Mouse (Mus musculus) neural tube, embryonic 11.5 days (tissue): ENCODE data around the gene Arhgef12. TPM values are rescaled to one million over a fixed set of nuclear protein-coding genes. Genes with fewer than 3 reads are reported as not detected.

Experiments
- ATAC-seq: fragments of 200-750 bp; cut with Nextera tagmentation; 2 replicates; pipeline ENCODE4 v1.8.0; 2017; ENCODE audit warnings: moderate number of reproducible peaks, mild to moderate bottlenecking, moderate TSS enrichment, moderate library complexity; ENCODE audit not compliant: insufficient read depth, low FRiP score, low TSS enrichment
- DNase-seq: peaks from one replicate; pipeline ENCODE4 v3.0.0-alpha.2; 2015; ENCODE audit warnings: low spot score
- H3K27ac ChIP-seq: fragments of 300-500 bp; sonication (generic); 2 replicates; pipeline ENCODE4 v1.5.1; 2014; ENCODE audit warnings: low read depth, mild to moderate bottlenecking, low read length
- H3K27me3 ChIP-seq: fragments of 300-500 bp; sonication (generic); 2 replicates; pipeline ENCODE4 v1.6.1; 2014; ENCODE audit warnings: mild to moderate bottlenecking, low read length, mixed read lengths; ENCODE audit not compliant: control insufficient read depth, insufficient read depth
- H3K36me3 ChIP-seq: fragments of 300-500 bp; sonication (generic); 2 replicates; pipeline ENCODE4 v1.6.1; 2014; ENCODE audit warnings: mild to moderate bottlenecking, low read length, moderate library complexity, mixed read lengths; ENCODE audit not compliant: control insufficient read depth, insufficient read depth
- H3K4me1 ChIP-seq: fragments of 300-500 bp; sonication (generic); 2 replicates; pipeline ENCODE4 v1.6.1; 2014; ENCODE audit warnings: low read length, mixed read lengths; ENCODE audit not compliant: control insufficient read depth, insufficient read depth
- H3K4me2 ChIP-seq: fragments of 300-500 bp; sonication (generic); 2 replicates; pipeline ENCODE4 v1.6.1; 2014; ENCODE audit warnings: low read depth, mild to moderate bottlenecking, moderate library complexity
- H3K4me3 ChIP-seq: fragments of 300-500 bp; sonication (generic); 2 replicates; pipeline ENCODE4 v1.5.1; 2014; ENCODE audit warnings: low read depth, low read length
- H3K9ac ChIP-seq: fragments of 300-500 bp; sonication (generic); 2 replicates; pipeline ENCODE4 v1.6.1; 2014; ENCODE audit warnings: mild to moderate bottlenecking, low read length
- H3K9me3 ChIP-seq: fragments of 300-500 bp; sonication (generic); 2 replicates; pipeline ENCODE4 v1.6.1; 2016; ENCODE audit warnings: low read length; ENCODE audit not compliant: control insufficient read depth
- WGBS: fragments of 180-500 bp; shearing (Covaris S2); extraction: QIAGEN DNeasy Blood & Tissue Kit; methylation state at CpG from one replicate; pipeline ENCODE4 v1.1.7; 2014; 5-methylcytosine and 5-hydroxymethylcytosine counted together
- polyA plus RNA-seq: library from polyadenylated mRNA; unstranded; fragments of >200 nt; fragmentation: Nextera tagmentation; extraction: Ambion mirVana; gene quantifications from 2 replicates; pipeline ENCODE4 v1.2.1, GENCODE M21; 2014

Arhgef12 gene
- polyA plus RNA-seq, 1 experiment from 2014 or later = 10.3 TPM

DNA sequence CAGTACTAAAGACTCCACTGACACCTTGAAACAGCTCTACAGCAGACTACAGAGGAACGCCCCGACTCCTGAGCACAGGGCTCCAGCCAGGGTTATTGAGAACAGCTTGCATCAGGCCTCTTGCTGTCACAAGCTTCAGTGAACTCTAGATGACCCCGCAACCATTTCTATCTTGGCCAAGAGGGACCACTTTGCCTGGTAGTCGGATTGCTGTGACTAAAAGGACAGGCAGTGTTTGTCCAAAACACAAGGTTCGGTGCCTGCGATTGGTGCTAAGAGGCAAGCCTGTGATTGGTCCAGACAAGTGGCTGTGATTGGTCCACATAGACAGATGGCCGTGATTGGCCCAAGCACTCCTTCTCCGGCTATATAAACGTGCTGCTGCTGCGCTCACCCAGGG is 179.5 kb downstream of the Arhgef12 start:
- no peaks in the 10 kb centered on the region for H3K9me3 ChIP-seq
- no peaks in the 10 kb centered on the region for H3K36me3 ChIP-seq
- no peak overlapping the region for H3K27ac ChIP-seq
- ATAC-seq (no peak), DNase-seq (peak; percentile 47)
- no peak overlapping the region for H3K9ac ChIP-seq
- WGBS = 54% methylated on average over 10 of the region's 10 CpGs
- H3K27me3 ChIP-seq = no peaks in the 10 kb centered on the region
- H3K4me2 ChIP-seq = no peak overlapping the region
- H3K4me1 ChIP-seq = no peaks in the 10 kb centered on the region
- H3K4me3 ChIP-seq = no peak overlapping the region

DNA sequence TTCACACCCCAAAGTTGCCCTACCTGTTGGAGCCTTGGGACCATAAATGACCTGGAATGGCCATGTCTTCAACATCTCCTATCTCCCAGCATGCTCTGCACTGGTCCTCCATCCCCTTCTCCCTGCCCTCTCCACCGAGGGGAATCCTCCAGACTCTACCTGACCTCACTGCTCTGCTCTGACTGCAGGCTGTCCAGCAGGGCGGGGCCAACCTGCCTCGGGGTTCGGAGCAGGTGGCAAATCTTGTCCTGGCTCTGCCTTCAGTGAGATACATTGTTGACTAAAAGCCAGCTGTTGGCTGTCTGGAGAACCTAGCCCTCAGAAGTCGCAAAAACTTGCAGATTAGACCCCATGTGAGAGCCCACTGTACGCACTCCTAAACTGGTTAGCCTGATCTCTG is 180.5 kb downstream of the Arhgef12 start:
- H3K4me2 ChIP-seq = no peak overlapping the region
- no peak overlapping the region for H3K4me3 ChIP-seq
- ATAC-seq (no peak), DNase-seq (no peak)
- WGBS = 87% methylated on average over 6 of the region's 6 CpGs
- H3K9me3 ChIP-seq = no peaks in the 10 kb centered on the region
- no peak overlapping the region for H3K9ac ChIP-seq
- no peaks in the 10 kb centered on the region for H3K4me1 ChIP-seq
- H3K27ac ChIP-seq = no peak overlapping the region
- H3K27me3 ChIP-seq = no peaks in the 10 kb centered on the region
- H3K36me3 ChIP-seq = no peaks in the 10 kb centered on the region

DNA sequence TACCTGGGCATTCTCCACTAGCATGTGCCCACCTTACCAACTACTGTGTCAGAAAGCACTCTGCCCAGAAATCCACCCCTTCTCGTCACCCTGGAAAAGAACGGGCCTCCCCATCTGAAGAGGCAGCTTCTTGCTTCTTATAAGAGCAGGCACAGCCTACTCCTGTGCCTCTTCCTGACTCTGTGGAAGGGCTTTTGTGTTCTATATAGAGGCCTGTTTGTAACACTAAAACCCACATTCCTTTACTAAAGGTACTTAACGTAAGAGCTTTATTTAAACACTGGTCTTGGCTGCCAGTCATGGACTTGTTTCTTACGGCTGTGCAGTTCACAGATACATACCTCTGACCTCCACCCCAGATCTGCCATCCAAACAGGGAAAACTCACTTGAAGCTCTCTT is 185.2 kb downstream of the Arhgef12 start:
- Histone ChIP-seq H3K9me3 (no peaks in the 10 kb centered on the region), H3K4me1 (no peaks in the 10 kb centered on the region), H3K9ac (no peak overlapping the region), H3K4me3 (no peak overlapping the region), H3K36me3 (no peaks in the 10 kb centered on the region), H3K4me2 (no peak overlapping the region), H3K27ac (no peak overlapping the region), H3K27me3 (no peaks in the 10 kb centered on the region)
- no peak for DNase-seq
- WGBS = 75% methylated on average over 4 of the region's 4 CpGs
- no peak for ATAC-seq

DNA sequence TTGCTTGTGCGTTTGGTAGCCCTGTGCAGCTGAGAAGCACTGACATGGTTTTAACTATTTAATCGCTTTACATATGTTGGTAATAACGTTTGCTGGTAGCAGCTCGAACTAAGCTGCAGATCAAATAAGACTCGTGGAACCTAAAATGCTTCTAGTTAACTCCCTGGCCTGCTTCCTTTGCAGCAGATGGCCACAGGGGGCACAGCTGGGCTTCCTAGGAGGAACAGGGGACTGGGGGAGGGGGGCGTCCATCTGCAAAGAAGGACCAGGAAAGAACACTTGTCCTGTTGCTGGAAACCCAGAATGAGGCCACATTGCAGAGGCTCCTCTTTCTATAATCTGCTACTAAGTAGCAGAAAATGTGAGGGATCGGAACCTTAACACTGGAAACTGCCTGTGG is 186.8 kb downstream of the Arhgef12 start:
- H3K4me1 ChIP-seq = no peaks in the 10 kb centered on the region
- no peak overlapping the region for H3K9ac ChIP-seq
- no peak overlapping the region for H3K4me3 ChIP-seq
- no peak overlapping the region for H3K27ac ChIP-seq
- WGBS = 55% methylated on average over 7 of the region's 7 CpGs
- no peaks in the 10 kb centered on the region for H3K27me3 ChIP-seq
- ATAC-seq (no peak), DNase-seq (peak; percentile 35)
- H3K9me3 ChIP-seq = no peaks in the 10 kb centered on the region
- H3K36me3 ChIP-seq = no peaks in the 10 kb centered on the region
- no peak overlapping the region for H3K4me2 ChIP-seq

DNA sequence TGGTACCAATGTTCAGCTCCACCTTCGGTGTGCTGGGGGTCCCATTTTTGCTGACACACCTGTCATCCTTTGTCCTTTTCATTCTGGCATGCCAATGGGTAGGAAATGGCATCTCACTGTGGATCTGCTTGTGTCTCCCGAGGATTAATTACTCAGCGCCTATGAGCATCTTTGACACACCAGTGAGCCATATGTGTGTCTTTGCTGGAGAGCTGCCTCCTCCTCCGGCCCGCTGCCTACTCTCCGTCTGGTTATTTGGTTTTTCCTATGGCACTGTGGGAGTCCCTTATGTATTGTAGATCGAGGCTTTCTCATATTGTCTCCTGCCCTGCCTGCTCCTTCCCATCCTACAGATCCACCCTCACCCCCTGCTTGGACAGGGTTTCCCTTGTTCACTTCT is 189.1 kb downstream of the Arhgef12 start:
- WGBS = 77% methylated on average over 7 of the region's 7 CpGs
- no peak overlapping the region for H3K4me2 ChIP-seq
- H3K27ac ChIP-seq = no peak overlapping the region
- no peak overlapping the region for H3K4me3 ChIP-seq
- H3K4me1 ChIP-seq = no peaks in the 10 kb centered on the region
- no peaks in the 10 kb centered on the region for H3K27me3 ChIP-seq
- no peaks in the 10 kb centered on the region for H3K36me3 ChIP-seq
- DNase-seq = no peak
- H3K9ac ChIP-seq = no peak overlapping the region
- ATAC-seq = no peak
- H3K9me3 ChIP-seq = no peaks in the 10 kb centered on the region

Other genes with a start within 250 kb of the Arhgef12 start
- gene Grik4, start 162.7 kb downstream of the Arhgef12 start, polyA plus RNA-seq = 1.4 and 2.5 TPM in 2 replicates
- gene Tmem136, start 9.3 kb upstream of the Arhgef12 start, polyA plus RNA-seq = 16.2 and 17.8 TPM in 2 replicates
- gene Pou2f3, start 103.1 kb upstream of the Arhgef12 start, polyA plus RNA-seq = not detected in 2 replicates
- gene Oaf, start 132.7 kb upstream of the Arhgef12 start, polyA plus RNA-seq = 67.3 and 67.9 TPM in 2 replicates
- 2.4 and 2.7 TPM in 2 replicates for gene Trim29, start 203.6 kb upstream of the Arhgef12 start, polyA plus RNA-seq